Mouse (Mus musculus) frontal cortex, postnatal 36 days (tissue): ENCODE data around the gene Scube2.

Source experiments
- DNase-seq, 2 experiments: peaks; one replicate each; pipeline ENCODE4 v3.0.0; 2022; ENCODE audit warnings: low spot score in 2 of 2

Gene Scube2

DNA sequence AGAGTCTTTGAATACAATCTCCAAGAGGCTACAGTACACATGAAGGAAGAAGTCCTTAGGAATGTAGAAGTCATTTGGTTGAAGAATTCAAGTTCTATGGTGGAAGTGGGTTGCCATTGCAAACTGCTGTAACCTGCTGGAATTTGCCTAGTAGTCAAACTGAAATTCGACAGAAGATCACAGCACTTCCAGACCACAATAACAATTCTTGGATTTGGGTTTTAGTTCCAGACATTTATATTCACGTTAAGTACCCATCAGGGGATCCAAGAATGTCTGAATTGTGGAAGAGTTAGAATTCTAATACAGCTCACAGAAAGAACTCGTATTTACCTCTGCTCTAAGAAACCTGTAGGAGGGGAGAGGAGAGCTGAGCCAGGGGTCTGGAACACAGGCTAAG lies 14.9 kb downstream of the Scube2 start:
- DNase-seq = no peak

DNA sequence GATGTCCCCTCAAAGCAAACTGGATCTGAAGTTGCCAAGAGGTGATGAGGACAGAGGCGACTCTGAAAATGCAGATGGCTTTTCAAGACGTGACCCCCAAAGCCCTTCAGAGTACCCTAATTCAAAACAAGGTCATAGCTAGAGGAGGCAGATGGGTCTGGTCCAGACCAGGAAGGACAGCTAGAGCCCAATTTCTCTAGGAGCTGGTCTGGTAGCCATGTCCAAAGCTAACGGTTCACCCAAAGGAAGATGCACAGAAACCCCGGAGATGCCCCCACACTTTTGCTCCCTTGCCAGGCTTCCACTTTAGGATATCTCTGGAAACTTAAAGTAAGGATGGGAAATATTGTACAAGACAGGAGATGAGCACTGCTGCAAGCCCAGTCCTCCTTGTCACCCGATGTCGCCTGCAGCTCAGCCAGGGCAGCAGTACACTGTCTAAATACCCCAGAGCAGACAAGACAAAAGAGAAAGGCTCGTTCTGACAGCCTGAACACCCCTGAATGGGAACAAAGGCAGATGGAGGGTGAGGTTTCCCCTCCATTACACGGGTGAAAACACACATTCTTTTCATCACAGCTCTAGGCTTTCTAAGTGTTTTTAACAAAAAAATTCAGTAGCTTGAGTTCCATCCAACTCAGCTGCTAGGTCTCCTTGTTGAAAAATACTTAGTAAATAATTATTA lies 15.6 kb downstream of the Scube2 start:
- DNase-seq = no peak

DNA sequence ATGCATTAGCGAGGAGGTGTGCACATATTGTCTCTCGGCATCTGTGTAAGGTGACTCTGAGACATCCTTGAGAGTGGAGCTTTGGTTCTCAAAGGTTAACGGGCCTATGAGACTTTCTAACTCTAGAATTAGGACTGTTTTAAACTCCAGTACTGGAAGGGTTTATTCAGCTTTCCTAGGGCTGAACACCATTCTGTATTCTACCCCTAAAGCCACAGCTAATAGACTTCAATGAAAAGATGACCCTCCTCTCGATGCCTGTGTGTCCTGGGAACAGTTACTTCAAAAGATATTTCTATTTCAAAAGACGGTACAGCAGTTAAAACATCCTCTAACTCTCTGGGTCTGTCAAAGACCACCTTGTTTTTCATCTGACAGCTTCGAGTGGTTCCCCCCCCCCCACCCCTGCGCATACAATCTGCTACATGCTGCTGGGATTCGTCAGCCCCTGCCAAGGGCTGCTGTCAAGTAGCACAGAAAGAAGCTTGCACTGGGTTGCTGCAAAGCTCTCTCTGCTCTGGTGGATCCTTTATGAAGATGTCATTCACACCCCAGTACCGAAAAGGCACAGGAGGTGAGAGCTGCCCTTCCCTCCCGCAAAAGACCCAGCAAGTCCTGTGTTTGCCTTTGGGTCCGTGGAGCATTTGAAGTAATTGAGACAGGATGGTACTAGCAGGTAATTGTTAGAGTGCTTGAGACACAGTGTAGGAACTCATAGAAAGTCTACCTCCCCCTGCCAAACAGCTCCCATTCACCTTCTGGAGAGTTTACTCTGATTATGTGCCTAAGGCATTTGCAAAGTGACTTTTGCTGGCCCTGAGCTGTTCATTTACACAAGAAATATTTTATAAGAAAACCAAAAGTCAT lies 16.4 kb downstream of the Scube2 start:
- DNase-seq = no peak

DNA sequence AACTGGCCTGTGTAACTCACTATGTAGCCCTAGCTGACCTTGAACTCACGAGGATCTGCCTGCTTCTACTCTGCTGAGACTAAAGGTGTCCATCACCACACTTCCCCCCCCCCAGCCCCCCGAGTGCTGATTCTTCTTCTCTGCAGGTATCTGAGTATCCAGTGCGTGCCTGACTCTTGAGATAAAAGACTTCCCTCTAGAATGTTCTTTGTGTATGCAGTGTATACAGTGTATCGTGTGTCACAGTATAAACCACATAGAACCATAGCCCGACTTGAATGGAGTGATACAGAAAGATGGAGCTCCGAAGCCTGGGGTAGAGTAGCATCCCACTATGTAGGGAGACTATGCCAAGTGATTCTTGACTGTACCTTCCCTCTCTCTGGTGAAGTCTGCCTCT lies 21.4 kb downstream of the Scube2 start:
- DNase-seq = no peak

DNA sequence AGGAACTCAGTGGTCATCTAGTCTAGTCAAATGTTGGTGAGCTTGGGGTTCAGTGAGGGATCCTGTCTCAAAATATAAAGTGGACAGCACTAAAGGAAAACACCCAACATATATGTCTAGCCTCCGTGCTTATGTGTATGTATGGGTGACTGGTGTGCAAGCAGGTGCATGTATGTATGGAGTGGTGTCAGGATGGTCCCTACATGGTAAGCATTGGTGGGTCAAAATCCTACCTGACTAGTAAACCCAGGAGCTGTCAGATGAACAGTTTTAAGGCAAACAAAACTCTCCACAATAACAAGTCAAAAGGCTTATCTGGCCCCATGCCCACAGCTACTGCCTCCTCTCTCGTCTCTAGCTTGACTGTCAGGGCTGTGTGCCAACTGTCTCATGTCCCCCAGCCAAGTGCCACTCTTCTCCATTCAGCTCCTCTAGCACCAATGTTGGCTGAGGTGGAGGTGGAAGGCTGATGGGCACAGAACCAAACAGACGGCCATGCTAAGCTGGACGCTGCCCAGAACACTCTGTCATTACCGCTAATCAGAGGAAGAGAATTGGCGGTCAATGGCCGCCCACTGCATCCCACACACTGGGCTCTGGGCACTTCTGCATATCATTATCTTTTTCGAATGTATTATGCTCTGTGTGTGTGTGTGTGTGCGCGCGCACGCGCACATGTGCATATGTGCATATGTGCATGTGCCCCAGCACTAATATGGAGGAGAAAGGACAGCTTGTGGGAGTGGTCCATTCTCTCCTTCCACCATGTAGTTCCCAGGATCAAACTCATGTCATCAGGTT lies 23.7 kb downstream of the Scube2 start:
- peak; percentile 22 to 30 for DNase-seq

DNA sequence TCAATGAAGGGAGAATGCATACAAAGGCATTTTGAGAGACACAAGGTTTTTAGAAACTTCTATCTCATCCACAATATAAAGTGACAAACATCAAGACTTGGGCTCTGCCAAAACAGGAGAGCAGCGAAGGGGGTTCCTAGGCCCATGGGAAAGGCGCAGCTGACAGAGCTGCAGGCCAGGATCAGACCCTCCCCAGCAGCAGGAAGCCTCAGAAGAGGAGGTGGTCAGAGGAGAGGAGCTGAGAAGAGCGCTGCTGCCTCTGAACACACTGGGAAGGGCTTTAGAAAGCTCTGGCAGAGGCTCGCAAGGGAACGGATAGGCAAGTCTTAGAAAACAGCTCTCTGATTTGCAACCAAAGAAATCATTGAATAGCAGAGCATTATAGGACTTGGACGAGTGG lies 24.4 kb downstream of the Scube2 start:
- DNase-seq = no peak

DNA sequence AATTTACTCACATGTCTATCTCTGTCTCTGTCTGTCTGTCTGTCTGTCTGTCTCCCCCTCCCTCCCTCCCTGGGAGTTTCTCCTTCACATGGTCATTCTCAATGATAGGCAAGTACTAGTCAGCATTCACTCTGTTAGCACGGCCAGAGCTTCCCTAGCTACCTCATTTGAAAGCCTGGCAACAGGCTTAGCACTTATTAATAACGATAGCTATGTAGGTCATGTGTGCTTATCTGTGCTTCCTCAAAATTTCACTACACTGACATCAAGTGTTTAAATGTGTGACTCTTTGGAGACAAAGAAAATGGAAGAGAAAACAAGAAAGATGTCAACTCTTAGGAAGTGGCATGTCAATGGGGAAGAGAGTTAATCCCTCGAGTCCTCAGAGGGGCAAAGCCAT lies 26.9 kb downstream of the Scube2 start:
- no peak for DNase-seq

DNA sequence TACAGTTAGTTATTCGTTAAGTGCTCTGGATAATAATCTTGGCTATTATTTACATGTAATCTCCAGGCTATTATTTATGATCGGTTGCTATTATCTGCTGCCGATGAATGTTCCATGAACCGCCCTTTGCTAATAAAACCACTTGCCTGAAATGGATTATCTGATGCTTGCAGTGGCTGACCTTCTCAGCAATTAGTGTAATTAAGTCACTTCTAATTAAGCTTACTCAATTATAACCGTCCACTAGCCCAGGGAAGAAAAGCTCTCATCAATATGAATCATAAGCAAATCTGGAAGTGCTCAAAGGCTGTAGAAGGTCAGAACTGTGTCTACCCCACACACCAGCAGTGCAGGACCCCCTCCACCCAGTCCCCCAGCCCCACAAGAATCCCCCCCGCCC lies 27.8 kb downstream of the Scube2 start:
- DNase-seq = no peak

DNA sequence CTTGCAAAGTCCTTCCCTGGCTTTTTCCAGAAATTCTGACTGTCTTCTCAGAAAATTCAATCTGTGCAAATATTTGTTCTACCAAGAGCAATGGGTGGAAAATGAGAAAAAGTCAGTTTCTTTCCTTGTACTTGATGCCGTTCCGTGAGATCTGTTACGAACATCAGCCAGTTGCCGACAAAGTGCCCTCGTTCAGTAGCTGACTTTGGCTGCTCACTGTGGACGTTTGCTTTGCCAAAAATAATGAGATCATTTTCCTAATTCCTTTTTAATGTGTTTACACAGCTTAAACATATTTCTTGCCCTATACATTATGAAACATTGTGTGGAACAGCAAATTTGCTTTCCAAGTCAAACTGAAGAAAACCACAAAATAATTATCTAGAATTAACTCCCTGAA lies 30.6 kb downstream of the Scube2 start:
- no peak for DNase-seq

DNA sequence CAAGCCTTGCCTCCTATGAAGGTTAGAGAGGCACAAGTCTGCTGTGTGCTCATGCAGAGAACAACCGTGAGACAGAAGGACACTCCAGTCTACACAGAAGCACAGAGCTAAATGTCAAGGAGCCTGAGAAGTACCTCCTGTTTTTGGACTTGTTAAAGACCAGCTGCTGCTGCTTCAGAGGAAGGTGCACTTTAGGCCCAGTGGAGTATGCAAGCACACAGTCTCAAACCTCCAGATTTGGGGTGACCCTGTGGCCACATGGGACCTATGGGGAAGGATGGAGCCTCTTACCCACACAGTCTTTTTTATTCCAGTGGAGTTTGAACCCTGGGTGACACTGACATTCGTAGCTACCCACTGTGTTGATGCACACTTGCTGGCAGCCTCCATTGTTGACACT lies 34.1 kb downstream of the Scube2 start:
- DNase-seq = no peak

DNA sequence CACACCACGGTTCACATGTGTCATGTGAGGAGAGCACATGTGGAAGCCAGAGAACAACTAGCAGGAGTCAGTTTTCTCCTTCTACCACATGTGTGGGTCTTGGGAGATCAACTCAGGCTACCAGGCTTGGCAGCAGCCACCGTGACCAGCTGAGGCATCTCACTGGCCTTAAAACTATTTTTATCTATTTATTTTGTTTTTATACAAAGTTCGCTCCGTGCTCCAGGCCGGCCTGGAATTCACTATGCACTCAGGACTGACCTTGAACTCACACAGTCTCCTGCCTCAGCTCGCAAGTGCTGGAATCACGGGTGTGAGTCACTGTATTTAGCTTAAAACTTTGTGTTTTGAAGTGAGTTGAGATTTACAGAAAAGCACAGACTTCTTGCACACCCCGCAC lies 38.6 kb downstream of the Scube2 start:
- DNase-seq = no peak

DNA sequence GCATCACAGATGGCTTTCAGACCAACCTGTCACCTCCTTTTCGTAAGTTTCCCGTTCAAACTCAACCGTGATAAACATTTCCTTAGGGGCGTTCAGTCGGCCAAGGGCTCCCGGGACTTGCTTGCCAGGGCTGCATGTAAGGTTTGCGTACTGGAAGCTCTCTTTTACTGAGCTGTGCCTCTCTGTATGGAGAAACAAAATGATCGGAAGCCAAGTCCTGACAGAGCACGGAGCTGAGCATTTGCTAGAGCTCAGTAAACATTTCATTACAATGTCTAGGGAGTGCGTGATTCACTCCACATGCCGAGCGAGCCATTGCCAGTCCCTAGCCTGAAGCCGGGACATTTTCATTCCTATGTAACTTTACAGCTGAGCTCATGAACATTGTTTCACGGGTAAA lies 40.2 kb downstream of the Scube2 start:
- no peak for DNase-seq

DNA sequence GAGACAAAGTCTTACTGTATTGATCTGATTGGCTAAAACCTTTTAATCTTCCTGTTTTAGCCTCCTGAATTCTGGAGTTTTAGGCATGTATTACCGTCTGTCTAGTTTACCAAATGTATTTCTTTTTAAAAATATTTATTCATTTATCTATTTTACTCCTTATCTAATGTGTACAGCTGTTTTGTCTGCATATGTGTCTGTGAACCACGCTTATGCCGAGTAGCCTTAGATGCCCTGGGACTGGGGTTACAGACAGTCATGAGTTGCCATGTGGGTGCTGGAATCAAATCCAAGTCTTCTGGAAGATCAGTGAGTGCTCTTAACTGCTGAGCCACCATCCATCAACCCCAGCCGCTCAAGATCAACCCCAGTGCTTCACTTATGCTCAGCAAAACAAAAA lies 46.9 kb downstream of the Scube2 start:
- no peak for DNase-seq

DNA sequence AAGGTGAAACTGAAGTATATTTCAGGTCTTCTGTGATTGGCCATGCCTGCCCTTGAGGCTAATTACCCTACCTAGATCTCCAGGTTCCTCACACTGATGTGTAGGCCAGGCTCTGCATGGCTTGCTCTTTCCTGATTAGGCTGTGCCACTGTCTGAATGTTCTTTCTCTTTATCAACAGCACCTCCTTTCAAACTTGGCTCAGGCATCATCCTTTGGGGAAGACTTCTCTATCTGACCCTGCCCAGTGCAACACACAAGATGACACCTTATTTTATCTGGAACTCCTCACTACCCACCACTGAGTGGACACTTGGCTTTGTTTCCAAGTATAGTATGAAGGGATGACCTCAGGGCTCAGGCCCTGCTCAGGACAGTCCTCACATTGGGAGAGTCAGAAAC lies 47.5 kb downstream of the Scube2 start:
- DNase-seq = no peak

DNA sequence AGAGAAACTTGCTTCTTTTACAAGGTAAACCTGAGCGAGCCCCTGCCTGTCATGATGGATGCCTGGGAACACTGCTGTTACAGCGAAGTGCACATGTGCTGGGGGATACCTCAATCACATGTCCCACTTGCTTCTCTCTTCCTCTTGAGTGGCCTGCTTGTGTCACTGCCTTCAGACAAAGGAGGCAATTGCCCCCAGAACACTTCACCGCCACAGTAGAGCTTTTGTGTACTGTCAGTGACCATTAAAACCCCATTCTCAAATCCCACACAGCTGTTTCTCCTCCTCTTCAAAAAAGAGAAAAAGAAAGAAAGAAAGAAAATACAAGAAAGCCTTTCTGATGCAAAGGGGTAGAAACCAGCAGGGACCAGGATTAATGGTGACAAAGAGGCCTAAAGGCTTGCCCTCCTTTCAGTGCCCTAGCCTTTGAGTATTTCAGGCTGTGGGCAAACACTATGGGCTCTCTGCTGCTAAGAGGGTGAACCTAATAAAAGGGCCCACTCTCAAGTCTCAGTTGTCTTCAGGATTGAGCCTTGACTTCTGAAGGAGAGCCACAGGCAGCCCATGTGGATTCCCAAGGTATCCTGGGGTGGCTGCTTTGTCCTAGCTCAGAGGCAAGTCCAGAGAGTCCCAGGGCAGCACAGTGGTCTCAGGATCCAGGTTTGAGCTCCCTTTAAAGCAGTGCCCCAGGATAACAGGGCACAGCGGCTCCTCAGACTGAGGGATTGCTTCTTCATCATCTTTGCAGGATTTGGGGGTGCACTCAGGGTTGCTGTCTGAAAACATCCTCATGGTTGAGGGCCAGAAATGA lies 51.9 kb downstream of the Scube2 start:
- no peak for DNase-seq

DNA sequence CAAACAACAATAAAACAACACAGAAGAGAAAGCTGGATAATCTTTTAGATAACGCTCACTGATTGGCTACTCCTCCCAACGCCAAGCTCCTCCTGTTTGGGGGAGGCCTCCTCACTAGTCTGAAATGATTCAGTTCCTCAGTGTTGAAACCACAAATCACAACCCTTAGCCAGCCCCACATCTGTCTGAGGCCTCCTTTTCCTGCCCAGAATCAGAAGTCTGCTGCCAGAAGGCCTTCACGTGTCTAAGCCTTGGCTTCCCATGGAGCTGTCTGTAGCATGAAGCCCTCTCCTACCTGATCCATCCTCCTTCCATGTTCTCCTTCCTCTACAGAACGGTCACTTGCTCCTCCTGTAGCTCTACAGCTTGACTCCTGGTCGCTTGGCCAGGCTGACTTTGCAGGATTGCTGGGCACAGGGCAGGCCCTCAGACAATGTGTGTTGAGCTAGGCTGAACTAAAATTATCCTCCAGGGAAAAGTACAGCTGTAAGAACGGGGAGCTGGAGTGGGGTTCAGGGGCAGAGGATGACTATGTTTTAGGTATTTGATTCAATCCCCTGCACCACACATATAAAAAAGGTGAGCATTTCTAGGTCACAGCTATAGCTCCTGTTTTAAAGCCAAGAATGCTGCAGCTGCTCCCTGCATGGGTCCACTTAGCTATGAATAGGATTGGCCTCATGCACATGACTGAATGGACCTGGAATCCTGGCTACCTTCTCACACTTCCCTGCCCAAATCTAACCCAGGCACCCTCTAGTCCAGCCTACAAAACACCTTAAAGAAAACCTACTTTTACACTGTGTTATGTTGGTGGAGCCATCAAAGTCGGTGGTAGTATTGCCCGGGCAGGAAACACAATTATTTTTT lies 57.6 kb downstream of the Scube2 start:
- no peak for DNase-seq

DNA sequence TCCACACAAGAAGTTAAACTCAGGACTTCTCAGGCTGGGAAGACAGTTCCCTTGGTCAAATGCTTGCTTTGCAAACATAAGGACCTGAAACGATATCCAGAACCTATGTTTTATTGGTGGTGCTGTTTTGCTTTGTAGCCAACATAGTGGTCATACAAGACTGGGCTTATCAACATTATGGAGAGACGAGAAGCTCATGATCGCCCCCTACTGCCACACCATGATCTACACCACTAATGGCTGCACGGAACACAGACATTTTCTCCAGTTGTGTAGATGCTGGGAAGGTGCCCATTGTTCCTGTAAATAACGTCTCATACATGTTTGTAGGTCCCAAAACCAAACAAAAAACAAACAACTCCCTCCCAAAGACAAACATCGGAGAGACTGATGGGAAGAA lies 60.6 kb downstream of the Scube2 start:
- DNase-seq = no peak

DNA sequence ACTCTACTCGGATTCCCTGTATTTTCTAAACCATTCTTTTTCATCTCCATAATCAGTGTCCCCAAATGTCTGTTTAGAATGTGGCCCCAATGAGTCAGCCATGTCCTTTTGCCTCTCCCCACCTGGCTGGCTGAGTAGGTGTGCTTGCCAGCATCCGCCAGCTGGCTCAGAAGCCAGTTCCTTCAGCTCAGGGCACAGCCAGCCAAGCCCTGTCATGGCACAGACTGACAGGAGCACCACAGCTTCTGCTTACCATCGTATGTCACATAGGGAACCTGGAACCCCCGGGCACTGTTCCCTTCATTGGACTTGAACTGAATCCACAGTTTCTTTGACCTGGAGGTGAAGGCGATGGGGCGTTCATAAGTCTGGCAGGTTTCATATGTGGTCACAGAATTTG lies 61.1 kb downstream of the Scube2 start:
- no peak for DNase-seq

DNA sequence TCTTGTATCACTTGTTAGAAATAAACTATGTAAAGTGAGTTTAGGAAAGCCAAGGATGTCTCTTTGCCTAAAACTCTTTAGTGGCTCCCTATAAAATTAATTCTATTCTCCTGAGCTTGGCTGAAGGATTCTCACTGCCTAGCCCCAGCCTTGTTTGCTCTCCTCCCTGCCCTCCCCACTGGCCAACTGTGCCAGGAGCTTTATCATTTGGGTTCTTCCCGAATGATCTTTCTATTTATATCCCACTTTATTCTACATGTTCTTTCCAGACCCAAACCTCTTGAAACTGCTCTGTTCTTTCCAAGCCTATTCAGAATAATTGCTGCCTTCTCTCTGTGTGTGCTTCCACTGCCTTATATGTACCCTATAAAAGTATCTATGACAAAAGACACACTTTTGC lies 62.0 kb downstream of the Scube2 start:
- no peak for DNase-seq

DNA sequence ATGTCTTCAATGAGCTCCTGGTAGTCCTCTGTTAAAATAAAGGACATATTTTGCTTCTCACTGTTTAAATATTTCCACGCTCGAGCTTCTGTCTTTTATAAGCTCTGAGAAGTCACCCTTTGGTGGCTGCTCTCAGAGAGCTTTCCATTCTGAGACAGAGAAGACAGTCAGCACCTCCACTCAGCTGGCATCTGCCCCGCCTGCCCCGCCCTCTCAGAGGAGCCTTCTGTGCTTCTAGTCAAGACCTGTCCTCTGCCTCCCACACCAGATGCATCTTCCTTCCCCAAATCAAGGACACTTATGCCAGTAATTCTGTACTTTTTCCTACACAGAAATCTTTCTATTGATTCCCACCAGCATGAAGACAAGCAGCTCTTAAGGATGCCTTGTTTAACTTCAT lies 64.9 kb downstream of the Scube2 start:
- DNase-seq = peak; percentile 37 to 53

DNA sequence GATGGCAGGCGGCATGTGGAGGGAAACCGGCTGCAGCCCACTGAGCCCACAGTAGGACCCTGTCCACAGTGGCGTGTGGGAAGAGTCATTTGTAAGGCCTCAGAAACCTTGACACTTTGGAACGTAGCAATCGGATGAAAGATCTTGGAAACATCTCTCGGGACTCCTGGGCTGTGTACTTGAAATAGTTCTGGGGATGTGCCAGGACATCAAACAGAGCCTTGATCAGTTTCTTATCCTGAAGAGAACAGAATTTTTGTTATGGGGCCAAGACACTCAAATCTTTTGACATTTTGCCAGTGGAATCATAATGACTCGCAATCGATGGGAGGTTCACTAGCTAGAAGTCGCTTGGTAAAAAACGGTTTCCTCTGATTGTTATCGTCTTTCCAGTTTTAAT lies 66.3 kb downstream of the Scube2 start:
- no peak for DNase-seq
